Mouse (Mus musculus) thymus, adult 2 months (tissue): Measurements from ENCODE around the gene Pcdh15.

Experiments
- CTCF ChIP-seq: fragments of 200-500 bp; IDR thresholded peaks from 2 replicates; pipeline ENCODE4 v1.5.1; 2012; ENCODE audit warnings: mild to moderate bottlenecking, control low read depth, low read length, moderate library complexity, borderline replicate concordance; ENCODE audit not compliant: control insufficient read depth, poor library complexity, insufficient read depth; ENCODE audit errors: extremely low read depth
- POLR2A ChIP-seq: fragments of 200-500 bp; IDR thresholded peaks from 2 replicates; pipeline ENCODE4 v1.6.1; 2012; ENCODE audit warnings: mild to moderate bottlenecking, low read length, control low read depth, moderate library complexity; ENCODE audit not compliant: control insufficient read depth, poor library complexity, insufficient read depth; ENCODE audit errors: extremely low read depth

DNA sequence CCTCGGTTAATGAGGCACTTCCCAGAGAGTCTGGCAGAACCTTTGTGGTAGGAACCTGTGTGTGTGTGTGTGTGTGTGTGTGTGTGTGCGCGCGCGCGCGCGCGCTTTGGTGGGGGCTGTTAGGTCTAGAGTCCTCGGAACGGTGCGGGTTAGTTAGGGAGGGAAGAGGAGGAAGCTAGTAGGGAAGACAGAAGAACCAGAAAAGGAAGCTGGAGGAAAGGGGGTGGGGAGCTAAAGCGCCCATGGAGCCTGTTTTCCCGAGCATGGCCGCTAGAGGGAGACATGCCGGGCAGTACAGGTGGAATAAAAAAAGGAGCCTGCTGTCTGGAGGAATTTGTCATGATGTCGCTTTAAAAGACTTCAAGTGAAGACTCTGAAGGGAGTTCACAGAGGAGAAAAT is 1.2 kb upstream of the Pcdh15 start:
- TF ChIP-seq CTCF (0 out of 2 replicates have a peak, but pooled peaks have one; percentile 28), POLR2A (no peak)
